Mouse (Mus musculus) hindlimb bud, embryonic 11.5 days (tissue): ENCODE measurements at regions not wholly inside any gene's neighbourhood (a gene's known extent, or its start where the extent isn't known, plus 50 kb on each side); places are given as distances from the start of the nearest gene placed in this dataset.
"Not testable (repeated sequence)": the region's sequence is repeated elsewhere in the genome, so short reads cannot be mapped to it uniquely, and the experiment has no call there.

ENCODE experiments used
- DNase-seq: peaks from one replicate; pipeline ENCODE4 v3.0.0-alpha.2; 2012; ENCODE audit warnings: low read depth, low spot score; ENCODE audit errors: extremely low spot score

DNA sequence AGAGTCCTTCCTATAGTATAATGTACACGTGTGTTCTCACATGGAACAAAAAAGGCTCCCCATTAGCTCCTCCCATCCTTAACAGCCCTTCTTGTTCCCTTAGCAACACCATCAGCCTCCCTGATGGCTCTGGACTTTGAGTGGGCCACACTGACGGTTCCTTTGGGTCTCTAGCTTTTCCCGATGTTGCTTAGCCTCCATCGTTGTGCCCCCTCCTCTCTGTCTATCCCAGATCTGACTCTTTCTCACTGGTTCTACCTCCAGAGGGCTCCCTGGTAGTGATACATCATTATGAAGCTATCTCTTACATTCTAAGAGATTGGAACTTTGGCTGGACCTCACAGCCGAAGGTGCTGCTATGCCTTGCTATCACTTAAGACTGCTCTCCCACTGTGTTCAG lies 181.5 kb downstream of the Diras2 start:
- no peak for DNase-seq

DNA sequence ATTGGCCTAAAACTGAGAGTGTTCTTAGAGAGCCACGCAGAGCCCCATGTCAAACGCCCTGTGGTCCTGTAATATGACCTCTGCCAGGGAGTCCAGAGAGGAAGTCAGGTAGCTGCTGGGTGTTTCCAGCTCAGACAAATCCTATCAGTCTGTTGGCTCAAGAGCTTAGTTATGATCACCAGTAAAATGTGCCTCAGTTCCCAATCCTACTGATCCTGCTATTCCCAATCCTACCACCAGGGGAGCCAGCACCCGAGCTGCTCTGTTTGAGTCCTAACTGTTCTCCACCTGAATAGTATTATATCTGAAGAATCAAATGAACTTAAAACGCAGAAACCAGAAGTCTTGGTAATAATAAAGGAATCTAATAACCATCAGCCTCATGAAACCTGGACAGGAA lies 178.5 kb downstream of the Diras2 start:
- no peak for DNase-seq

DNA sequence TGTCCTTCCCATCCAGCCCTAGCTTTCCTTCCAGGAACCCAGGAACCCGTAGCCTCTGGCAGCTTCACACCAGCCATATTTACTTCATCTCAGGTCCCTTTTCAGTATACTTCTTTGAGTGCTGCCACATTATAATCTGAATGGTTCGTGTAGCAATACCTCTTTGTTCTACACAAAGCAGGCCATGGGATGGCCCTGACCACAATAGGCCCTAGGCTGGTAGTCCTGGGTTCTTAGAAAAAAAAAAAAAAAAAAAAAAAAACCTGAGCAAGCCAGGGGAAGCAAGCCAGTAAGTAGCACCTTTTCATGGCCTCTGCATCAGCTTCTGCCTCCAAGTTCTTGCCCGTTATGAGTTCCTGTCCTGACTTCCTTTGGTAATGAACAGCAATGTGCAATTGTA lies 177.6 kb downstream of the Diras2 start:
- DNase-seq = no peak

DNA sequence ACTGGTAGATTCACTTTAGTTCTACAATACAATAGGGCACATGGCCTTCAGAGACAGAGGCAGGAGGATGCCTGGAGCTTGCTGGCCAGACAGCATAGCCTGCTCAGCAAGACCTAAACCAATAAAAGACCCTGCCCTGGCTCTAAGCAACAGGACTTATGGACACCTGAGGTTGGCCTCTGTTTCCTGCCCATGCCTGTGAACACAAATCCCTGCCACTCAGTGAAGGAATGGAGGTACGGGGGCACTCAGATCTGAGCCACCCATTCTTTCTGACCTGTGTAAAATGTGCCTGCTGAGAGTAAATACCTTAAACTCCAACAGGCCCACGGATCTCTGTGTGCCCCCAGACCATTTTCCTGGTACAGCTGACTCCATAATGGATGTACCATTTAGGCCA lies 177.1 kb downstream of the Diras2 start:
- DNase-seq = no peak

DNA sequence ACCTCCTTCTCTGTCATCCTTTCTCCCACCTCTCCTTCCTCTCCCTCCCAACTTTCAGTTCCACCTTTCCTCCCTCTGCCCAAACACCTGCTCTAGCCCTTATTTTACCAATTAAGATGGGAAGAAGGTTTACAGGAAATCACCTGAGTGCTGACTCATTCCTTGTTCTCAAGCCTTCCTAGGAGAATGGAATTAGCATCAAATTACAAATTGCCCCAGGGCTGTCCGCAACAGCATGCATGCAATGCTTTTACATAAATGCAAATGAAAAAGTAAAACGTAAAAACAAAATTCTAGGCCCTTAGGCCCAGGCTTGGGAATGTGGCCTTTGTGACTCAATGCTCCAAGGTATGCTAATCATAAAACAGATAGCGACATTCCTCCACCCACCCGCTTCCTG lies 175.2 kb downstream of the Diras2 start:
- DNase-seq = not testable (repeated sequence)

DNA sequence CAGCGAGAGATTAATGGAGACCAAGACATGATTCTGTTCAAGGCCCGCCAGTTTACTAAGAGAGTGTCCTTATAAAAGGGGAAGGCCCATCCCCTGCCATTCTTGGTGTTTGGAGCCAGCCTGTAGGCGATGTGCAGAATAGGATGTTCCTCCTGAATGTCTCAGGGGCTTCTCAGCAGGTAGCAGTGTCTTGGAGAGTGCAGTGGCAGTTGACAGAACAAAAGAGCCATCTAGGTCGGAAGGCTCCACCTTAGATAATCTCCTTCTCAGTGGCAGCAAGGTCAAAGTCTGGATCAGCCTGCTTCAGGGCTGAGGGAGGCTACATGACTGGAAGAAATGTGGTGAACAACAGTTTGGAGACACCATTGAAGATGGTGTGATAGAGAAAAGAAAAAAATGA lies 171.7 kb downstream of the Diras2 start:
- not testable (repeated sequence) for DNase-seq

DNA sequence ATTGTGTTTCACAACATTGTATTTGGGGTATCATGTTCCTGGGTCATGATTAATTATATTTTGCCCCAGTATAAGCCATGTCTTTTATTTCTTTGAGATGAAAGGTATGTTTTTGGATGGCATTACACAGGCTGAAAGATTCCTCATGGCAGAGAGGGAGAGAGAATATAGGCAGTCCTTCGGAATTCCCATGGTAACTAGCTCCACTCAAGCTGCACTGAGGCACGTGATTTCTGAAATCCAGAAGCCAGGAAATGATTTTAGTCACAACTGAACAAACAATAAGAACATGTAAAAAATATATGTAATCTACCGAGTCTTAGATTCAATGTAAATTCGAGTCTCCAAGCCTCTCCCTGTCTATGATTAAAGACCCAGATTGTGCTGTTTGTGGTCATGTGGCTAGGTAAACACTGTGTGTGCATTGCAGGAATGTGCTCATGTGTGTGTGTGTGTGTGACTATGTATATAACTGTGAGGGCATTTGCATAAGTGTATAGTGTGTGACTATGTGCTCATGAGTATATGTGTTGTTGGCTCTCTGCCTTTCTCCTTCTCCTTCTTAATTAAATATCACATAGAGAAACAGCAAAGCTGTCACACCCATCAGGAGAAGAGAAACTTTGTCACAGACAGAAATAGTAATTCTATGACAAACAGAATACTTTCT lies 169.8 kb downstream of the Diras2 start:
- DNase-seq = no peak

DNA sequence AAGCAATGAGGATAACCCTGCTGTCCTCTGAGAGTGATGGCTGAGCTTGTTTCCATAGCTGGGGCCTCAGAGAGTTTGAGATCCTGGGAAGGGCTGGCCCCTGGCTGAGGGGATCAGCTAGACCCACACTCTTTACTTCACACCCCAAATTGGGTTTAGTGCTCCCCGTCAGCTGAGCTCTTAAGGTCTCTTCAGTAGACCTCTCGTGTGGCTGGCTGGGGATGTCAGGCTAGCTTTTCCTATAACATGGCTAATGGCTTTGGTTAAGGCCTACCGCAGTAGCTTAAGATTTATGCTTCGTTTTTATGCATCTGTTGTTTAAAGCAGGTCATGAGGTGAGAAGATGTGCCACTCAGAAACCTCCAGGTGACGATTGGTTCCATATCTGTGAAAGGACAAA lies 168.8 kb downstream of the Diras2 start:
- no peak for DNase-seq

DNA sequence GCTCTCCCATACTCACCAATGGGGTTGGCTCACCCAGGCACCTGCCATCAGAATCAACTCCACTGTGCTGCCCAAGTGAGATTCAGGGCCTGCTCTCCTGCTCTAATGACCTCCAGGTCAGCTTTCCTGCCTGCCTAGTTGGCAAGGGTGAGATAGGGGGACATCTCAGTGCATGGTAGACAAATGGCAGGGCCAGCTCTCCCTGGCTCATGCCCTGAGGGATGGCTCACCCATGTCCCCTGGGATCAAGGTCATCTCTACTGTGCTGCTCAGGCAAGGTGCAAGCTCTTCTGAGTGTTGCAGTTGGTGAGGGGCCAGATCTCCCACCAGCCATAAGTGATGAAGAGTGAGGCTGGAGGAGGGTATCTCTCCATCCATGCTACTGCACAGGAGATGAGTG lies 161.2 kb downstream of the Diras2 start:
- no peak for DNase-seq

DNA sequence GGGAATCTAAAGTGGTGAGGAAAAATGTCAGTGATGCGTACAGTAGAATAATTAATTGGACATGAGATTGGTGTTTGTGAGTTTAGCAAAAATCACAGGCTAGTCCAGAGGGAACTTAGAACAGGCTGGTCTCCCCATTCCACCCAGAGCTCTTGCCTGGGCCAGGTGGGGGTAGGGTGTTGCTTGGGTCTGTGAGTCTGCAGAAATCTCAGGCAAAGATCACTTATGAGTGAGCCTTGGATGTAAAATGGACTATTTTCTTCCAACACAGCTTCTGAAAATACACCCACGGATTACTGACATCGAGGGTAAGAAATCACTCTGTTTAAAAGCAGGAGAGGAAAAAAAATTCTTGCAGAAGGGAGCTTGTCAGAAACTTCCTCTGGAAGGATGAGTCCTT lies 159.1 kb downstream of the Diras2 start:
- no peak for DNase-seq

DNA sequence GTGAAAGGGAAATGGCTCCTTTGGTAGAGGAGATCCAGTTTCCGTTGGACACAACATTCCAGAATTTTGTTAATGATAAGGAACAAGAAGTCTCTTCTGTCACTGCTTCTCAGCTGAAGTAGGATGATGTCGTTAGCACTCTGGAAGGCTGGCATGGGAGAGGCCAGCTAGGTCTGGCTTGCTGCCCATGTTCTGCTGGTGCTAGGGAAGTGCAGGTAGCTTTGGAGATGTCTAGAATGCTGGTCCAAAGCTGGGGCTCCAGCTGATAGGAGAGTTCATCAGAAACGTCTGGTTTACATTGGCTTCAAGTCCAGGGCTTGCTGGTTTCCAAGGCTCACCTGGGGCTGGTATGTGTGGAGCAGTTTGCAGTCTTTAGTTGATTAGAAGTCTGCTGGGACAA lies 156.3 kb downstream of the Diras2 start:
- no peak for DNase-seq

DNA sequence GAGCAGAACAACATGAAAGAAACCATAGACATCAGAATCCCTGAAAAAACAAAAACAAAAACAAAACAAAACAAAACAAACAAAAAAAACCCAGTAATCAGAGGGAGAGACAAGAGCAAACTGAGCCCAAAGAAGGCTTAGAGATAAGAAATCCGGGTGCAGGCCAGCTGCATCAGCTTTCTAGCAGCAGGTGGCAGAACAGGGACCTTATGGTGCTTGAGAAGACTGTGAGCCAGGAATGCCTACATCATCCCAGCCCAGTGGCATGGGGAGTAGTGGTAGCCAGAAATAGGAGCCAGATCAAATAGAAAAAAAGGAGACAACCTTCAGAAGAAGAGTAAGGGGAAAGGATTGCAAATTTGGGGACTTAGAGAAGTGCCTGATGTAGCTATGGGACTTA lies 152.8 kb downstream of the Diras2 start:
- DNase-seq = no peak

DNA sequence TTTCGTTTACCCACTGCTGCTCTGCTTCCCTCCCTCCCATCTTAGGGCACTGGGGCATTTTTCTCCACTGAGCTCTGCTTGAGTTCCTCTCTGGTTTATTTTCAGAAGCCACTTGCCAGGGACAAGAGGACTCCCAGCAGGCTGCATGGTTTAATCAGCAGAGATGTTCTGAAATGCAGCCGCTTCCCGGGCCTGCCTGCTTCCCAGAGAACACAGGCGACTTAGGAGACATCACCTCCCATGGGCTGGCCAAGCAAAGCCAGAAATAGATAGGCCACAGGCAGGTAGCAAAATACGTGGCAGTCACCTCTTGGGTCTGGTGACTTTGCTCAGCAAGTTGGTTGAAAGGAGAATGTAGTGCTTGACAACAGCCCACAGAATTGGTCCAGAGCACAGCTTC lies 141.8 kb downstream of the Diras2 start:
- no peak for DNase-seq

DNA sequence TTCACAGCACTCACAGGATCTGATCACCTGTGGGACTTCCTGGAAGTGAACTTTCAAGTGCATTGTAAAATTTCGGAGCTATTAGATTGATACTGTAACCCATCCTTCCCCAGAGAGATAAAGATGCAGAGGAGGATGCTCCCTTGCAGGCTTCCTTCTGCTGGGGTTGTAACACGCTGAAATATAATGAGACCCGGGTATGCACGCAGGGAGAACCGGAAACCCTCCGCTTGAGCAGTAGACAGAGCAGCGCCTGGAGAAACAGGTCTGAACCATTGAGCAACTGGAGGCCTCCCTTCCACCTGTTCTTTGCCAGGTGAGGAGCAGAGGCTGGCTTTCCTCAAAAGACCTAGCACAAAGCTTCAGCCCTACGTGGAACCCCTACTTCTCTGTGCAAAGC lies 135.3 kb downstream of the Diras2 start:
- no peak for DNase-seq

DNA sequence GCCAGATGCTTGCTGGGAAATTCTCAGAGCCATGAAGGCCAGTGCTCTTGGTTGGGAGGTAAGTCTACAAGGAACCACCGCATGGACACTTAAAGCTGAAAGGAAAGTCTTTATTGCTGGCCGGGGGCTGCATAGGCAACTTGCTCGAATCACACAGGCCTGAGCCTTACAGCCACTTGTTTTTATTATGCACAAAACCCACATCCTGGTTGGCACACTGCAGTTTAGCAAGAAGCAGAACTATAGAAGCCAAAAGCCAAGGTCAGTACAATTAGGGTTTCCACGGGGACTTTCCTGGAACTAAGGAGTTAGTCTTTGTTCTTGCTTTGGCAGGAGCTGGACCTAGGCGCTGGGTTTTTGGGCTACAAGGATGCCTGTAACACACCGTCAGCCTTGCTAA lies 132.7 kb downstream of the Diras2 start:
- DNase-seq = no peak

DNA sequence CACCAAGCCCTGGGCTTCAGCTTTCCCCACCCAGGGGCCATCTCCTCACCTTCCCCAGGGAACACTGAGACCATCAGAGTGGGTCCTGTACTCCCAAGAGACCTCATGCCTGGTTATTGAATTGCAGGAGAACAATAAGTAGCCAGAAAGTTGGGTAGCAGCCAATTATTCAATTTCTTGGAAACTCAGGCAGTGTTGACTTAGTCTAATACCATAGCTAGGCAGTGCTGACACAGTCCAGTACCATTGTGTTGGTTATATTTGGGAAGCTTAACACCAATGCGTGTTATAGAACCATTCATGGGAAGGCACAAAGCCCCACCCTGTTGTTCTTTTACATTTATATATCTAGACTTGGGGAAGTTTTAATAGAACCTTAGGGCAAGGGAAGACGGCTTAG lies 131.9 kb downstream of the Diras2 start:
- DNase-seq = no peak

DNA sequence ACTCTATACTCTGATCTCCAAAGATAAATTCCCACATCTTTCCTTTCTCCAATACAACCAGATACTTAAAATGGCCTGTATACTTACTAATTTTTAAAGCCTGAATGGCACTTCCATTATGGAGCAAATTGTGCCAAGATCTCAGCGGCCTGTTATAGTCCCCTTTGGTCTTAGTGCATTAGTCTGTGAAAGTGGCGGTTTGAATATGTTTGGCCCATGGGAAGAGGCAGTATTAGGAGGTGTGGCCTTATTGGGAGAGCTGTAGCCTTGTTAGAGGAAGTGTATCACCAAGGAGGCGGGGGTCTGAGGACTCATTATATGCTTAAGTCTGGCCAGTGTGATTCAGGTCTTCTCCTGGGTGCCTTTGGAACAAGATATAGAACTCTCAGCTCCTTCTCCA lies 127.3 kb downstream of the Diras2 start:
- no peak for DNase-seq

DNA sequence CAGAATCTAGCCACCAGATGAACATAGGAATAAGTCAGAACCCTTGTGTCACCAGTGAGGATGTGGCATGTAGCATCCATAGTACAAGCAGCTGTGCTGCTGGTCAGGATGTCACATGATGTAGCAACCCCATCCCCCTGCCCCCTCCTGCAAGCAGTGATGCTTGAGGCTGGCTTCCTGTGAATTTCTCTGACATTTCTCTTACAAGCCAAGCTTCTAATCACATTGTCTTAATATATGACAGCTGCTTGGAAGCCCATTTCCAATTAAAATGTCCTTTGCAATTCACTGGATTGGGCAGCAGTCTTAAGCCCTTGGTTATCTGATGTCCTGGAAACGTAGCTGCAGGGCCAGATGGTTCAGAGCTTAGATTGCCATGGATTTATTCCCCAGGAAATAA lies 114.8 kb downstream of the Diras2 start:
- DNase-seq = no peak

DNA sequence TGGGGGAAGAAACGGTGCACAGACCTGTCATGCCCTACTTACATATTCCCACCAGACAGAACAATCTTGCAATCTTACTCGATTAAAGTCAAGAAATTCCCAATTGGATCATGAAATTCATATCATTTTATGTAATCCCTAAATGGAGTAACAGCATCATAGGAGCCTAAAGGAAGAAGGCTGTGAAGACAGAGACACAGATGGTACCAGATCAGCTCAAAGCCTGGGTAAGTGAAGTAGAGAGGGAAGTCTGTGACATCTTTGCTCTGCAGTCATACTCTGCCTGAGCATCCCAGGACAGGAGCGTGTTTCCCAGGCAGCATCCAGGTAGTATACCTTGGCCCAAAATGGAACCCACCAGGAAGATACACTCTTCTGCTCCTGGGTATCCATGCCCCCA lies 108.6 kb downstream of the Diras2 start:
- DNase-seq = no peak

DNA sequence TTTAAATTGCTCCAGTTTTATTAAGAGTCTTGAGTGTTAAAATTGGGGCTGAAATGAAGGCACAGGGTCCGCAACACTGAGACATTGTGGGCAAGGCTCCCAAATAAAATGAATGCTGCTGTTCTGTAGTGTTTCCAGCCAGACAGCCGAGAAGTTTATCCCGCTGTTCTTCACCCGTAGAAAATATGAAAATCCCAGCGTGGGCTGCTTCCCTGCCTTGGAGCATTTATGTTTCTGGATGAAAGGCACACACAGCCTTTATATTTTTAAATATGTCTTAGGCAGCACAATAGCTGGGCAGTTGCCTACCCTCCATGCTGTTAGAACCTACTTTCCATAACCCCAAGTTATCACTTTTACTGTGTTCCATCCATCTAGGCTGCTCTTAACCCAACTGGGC lies 102.6 kb downstream of the Diras2 start:
- DNase-seq = no peak

DNA sequence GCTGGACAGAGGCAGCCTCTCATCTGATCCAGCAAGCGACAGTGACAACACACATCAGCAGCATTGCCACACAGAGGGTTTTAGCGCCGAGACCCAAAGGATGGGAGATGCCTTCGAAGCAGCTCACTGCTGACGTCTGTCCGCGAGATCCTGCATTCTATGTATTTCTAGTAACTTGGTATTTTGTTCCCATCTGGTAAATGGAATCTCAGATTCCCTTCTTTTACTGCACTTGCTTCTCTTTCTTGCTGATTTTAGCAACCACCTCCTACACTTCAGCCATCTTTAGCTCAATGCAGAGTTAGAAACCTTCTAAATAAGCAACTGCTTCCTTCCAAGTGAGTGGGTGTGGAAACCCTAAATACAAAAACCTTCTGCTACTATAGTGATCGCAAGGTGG lies 94.3 kb downstream of the Diras2 start:
- no peak for DNase-seq

DNA sequence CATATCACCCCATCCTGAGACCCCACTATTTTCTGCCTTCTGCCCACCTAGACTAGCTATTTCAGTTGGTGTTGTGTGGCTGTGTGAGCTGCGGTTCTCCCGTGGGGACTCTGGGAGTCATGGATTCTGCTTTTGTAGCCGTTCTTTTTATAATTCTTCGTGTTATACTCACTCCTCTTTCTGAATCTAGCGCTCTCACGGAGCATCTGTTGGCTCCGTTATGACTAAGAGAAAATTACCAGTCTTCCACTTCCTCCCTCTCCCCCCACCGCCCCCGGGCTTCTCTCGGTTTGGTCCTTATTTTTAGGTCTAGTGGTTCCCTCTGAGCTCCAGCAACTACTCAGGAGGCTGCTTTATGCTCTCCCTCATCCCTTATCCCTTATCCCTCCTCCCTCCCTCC lies 85.6 kb downstream of the Diras2 start:
- no peak for DNase-seq

DNA sequence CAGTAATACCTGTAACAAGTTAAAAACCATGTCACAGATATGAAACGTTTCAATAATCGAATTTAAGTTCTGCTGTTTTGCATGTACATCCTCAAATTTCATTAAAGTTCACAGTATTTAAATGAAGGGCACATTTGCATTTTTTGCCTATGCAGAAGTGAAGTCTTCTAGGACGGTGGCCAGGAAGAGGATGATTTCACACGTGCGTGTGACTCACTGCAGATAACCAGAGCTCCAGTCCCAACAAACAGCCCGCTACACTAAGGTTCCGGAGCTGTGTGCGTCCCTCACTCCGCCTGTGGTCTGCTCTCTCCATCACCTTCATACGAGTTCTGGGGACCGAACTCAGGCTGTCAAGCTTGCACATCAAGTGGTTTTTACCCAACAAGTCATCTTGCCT lies 82.2 kb downstream of the Diras2 start:
- no peak for DNase-seq

DNA sequence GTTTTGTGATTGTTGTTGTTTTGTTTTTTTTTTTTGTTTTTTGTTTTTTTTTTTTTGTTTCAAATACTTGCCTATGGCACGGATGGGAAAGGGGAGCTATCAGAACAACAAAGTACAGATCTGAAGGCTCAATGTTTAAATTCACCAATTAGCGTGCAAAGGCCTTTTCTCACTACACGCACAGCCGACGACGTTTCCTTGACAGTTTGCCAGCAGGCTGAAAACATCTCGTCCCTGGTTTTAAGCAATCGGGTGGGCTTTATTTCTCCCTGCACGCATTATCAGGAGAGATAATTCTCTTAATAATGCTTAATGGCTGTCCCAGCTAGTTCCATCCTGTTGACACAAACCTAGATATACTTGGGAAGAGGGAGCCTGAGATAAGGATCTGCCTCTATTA lies 79.6 kb downstream of the Diras2 start:
- DNase-seq = no peak
